Mouse (Mus musculus) C2C12 (cell line): Measurements from ENCODE around the gene Tmem72. TPM values are rescaled to one million over a fixed set of nuclear protein-coding genes. Genes with fewer than 3 reads are reported as not detected.

ENCODE experiments used
- H3K27me3 ChIP-seq: one replicate; pipeline ENCODE4 v1.6.1; 2011; ENCODE audit not compliant: control insufficient read depth, insufficient read depth, insufficient read length
- H3K36me3 ChIP-seq: one replicate; pipeline ENCODE4 v1.6.1; 2011; ENCODE audit not compliant: control insufficient read depth, insufficient read depth
- H3K4me3 ChIP-seq: one replicate; pipeline ENCODE4 v1.5.1; 2011; ENCODE audit warnings: mild to moderate bottlenecking, control low read depth; ENCODE audit not compliant: poor library complexity, insufficient read depth, severe bottlenecking
- H3K79me2 ChIP-seq: one replicate; pipeline ENCODE4 v1.6.1; 2011; ENCODE audit not compliant: control insufficient read depth, insufficient read depth
- H3K79me3 ChIP-seq: one replicate; pipeline ENCODE4 v1.6.1; 2011; ENCODE audit warnings: low read depth, control low read depth
- H3ac ChIP-seq: one replicate; pipeline ENCODE3; 2011; ENCODE audit warnings: low read depth; ENCODE audit not compliant: control insufficient read depth, insufficient read length
- CEBPB ChIP-seq: IDR thresholded peaks from one replicate; pipeline ENCODE4 v1.6.1; 2011; ENCODE audit warnings: low read depth, mild to moderate bottlenecking, control low read depth, moderate library complexity
- CTCF ChIP-seq: IDR thresholded peaks from one replicate; pipeline ENCODE4 v1.5.1; 2011; ENCODE audit not compliant: control insufficient read depth, insufficient read depth, insufficient read length
- FOSL1 ChIP-seq: IDR thresholded peaks from one replicate; pipeline ENCODE4 v1.8.0; 2011; ENCODE audit warnings: mild to moderate bottlenecking, low read length; ENCODE audit not compliant: poor library complexity, insufficient read depth, severe bottlenecking
- MAX ChIP-seq: IDR thresholded peaks from one replicate; pipeline ENCODE4 v1.6.1; 2011; ENCODE audit warnings: mild to moderate bottlenecking, control low read depth
- MYOD1 ChIP-seq: IDR thresholded peaks from one replicate; pipeline ENCODE4 v1.6.1; 2011; ENCODE audit warnings: low read depth; ENCODE audit not compliant: control insufficient read depth, insufficient read length
- MYOG ChIP-seq: IDR thresholded peaks from one replicate; pipeline ENCODE4 v1.6.1; 2011; ENCODE audit not compliant: control insufficient read depth, insufficient read length; ENCODE audit errors: extremely low read depth
- USF1 ChIP-seq: IDR thresholded peaks from one replicate; pipeline ENCODE4 v1.6.1; 2011; ENCODE audit warnings: low read depth, mild to moderate bottlenecking, control low read depth, moderate library complexity
- polyA plus RNA-seq: library from polyadenylated mRNA; unstranded; fragments of >200 nt; fragmentation: generic; extraction: Trizol; gene quantifications from one replicate; pipeline ENCODE4 v1.2.1, GENCODE M21; 2012; ENCODE audit warnings: missing spikeins

Gene Tmem72
- polyA plus RNA-seq, 1 experiment = 0.06 TPM

DNA sequence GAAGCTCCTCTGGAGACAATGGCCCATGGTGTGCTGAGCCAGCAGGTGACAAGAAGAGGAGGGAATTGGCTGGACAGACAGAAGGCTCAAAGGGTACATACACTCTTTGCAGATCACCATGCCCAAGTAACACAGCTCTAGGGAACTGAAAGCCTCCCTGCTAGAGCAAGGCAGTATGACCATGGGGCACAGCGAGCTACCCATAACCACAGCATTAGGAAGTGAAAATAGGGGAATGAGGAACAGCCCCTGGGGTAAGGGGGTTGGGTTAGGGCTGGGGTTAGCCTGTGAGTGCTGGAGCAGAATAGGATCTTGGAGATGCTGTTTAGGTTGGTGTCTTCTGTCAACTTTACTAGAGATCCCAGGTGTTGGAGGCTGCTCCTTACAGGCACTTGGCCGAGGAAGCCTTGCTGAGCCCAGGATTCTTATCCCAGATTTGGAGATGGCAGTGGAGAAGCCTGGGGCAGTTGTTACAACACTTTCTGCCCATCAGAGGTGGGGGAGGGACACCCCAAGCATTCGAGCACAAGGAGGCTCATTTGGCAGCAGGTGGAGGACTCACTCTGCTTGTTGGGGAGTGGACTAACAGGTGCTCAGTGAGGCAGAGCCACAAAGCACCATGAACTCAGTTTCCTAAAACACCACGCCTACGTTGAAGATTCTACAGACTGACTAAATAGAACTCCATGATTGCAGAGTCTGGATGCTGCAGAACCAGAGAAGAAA is 37.0 kb downstream of the Tmem72 start:
- Histone ChIP-seq H3K79me3 (no peaks in the 10 kb centered on the region), H3K79me2 (no peaks in the 10 kb centered on the region), H3K36me3 (no peaks in the 10 kb centered on the region), H3K4me3 (no peak overlapping the region), H3K27me3 (no peaks in the 10 kb centered on the region), H3ac (no peak overlapping the region)
- TF ChIP-seq CTCF (no peak), MAX (no peak), MYOG (no peak), USF1 (no peak)

DNA sequence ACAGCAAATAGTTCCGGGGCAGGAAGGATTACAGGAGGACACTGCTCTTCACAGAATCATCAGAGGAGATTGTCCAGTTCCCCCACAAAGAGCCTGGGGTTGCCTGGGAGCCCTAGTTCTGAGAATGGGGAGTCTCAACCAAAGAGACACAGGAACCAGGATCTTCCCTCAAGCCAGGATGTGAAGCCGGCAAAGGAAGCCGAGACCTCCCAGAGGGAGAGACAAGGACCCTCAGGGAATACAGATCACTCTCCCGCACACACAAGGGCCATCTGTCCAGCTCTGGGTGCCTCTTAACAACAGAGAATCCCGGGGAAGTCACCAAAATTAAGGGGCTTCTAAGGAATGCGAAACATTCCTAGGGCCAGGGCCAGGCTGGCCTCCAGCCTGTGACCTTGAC is 39.4 kb downstream of the Tmem72 start:
- H3ac ChIP-seq = no peak overlapping the region
- H3K27me3 ChIP-seq = no peaks in the 10 kb centered on the region
- no peak overlapping the region for H3K4me3 ChIP-seq
- no peaks in the 10 kb centered on the region for H3K79me3 ChIP-seq
- TF ChIP-seq MYOD1 (no peak), FOSL1 (no peak), USF1 (no peak), MYOG (no peak), CTCF (no peak), MAX (no peak), CEBPB (no peak)
- no peaks in the 10 kb centered on the region for H3K36me3 ChIP-seq
- H3K79me2 ChIP-seq = no peaks in the 10 kb centered on the region

DNA sequence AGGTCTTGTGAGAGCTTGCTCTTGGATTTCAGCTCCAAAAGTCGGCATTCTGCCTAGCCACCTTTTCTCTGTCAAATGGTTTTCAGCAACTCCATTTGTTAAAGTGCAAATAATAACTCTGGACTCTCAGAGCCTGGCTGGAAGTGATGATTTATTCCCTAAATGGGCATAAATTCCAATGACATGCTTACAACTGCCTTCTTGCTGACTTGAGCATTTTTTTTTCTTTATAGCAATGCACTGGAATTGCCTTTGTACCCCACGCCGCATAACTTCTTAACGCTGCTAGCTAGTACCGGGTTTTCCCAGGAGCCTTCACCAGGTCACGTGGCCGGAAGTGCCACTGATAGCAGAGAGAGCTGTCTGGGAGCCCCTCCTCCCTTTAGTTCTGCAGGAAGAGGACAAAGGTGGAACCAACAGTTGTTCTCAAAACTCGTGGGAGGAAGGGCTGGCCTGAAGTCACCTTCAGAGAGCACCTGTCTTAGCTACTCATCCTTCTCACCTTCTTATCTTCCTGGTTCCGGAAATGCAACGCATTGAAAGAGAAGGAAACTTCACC is 40.3 kb downstream of the Tmem72 start:
- Histone ChIP-seq H3ac (no peak overlapping the region), H3K4me3 (no peak overlapping the region), H3K36me3 (no peaks in the 10 kb centered on the region), H3K27me3 (no peaks in the 10 kb centered on the region), H3K79me3 (no peaks in the 10 kb centered on the region), H3K79me2 (no peaks in the 10 kb centered on the region)
- TF ChIP-seq FOSL1 (no peak), MYOD1 (no peak), CEBPB (no peak), MYOG (no peak), CTCF (no peak), USF1 (no peak), MAX (no peak)

DNA sequence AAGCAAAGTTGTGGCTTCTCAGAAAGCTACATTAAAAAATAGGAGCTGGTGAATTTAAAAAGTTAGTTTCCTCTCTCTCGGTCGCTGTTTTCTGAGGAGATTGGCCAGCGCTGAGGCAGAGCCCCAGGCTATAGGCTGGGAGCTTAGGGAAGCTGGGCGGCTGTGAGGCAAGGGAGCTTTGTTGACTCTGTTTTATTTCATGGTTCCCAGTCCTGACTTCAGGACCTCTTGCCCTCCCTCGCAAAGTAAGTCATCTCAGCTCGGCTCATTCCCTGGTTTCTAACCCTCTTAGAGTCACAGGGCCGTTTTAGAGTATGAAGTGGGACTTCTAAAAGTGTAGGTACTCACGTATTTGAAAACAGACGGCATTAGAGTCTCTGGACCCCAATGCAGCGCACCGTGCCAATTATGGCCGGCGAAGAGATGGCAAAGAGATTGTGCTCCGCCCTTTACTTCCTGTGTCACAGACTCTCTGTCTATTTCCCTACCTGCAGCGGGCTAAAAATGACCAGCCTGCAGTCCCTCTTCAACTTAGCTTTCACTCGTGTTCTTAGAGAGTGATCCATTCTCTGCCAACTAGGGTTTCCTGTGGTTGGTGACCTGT is 42.3 kb downstream of the Tmem72 start:
- no peak overlapping the region for H3ac ChIP-seq
- H3K36me3 ChIP-seq = no peaks in the 10 kb centered on the region
- H3K79me2 ChIP-seq = no peaks in the 10 kb centered on the region
- H3K79me3 ChIP-seq = no peaks in the 10 kb centered on the region
- no peak overlapping the region for H3K4me3 ChIP-seq
- H3K27me3 ChIP-seq = no peaks in the 10 kb centered on the region
- no peak for TF ChIP-seq CTCF
- no peak for TF ChIP-seq USF1
- no peak for TF ChIP-seq MAX
- no peak for TF ChIP-seq MYOD1

DNA sequence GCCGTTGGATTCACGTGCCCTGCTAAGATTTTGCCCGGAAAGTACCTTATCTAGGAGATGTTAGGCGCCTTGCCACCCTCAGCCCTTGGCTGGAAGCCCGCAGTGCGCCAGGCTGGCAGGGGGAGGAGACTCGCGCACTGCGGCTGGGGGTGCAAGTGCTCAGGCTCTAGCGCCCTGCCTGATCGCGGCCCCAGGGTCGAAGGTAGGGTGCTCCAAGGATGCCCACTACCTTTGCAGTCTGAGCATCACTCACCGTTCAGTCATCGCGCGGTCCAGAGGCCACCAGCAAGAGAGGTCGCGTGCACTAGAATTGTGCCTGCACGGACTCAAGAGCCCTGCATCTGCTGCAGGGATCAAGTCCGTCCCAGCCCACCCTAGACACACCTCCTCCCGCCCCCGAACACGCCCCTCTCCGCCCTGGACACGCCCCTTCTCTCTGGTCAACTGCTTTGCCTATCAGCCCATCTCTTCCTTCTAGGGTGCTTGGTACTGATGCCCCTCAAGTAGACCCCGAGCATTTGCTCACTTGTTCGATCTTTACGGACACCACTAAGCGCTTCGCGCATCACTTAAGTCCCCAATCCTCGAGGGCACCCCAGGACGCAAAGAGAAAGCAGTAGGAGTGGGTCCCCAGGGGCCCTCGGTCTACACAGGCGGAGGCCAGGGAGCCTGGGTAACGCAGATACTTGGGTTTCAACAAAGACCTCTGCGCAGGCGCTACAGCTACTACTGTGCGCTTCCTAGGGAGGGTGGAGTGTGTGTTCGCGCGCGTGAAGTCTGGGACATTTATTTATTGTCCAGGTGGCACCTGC is 43.0 kb downstream of the Tmem72 start, which contains the start of gene Rassf4:
Gene Rassf4, minus strand, starts transcription at position 482 of the 812 bp plus-strand sequence.
- no peaks in the 10 kb centered on the region for H3K79me2 ChIP-seq

More for the DNA sequence above, 43.0 kb downstream of the Tmem72 start, which contains the start of gene Rassf4:
- Histone ChIP-seq H3K27me3 (no peaks in the 10 kb centered on the region), H3K36me3 (no peaks in the 10 kb centered on the region), H3K4me3 (no peak within 1 kb of the TSS), H3K79me3 (no peaks in the 10 kb centered on the region), H3ac (no peak within 1 kb of the TSS)
- TF ChIP-seq CTCF (no peak), MAX (no peak), MYOG (no peak), MYOD1 (no peak), USF1 (no peak), CEBPB (no peak), FOSL1 (no peak)
